Mouse (Mus musculus) liver, embryonic 14.5 days (tissue): ENCODE results near the gene Rab3il1. TPM values are rescaled to one million over a fixed set of nuclear protein-coding genes. Genes with fewer than 3 reads are reported as not detected.
A peak's percentile ranks its signal among the peaks of the same experiment; 100 is the strongest.

Experiments used
- ATAC-seq: fragments of 200-750 bp; cut with Nextera tagmentation; 2 replicates; pipeline ENCODE4 v1.8.0; 2017; ENCODE audit warnings: moderate number of reproducible peaks, mild to moderate bottlenecking, moderate library complexity; ENCODE audit not compliant: insufficient read depth
- DNase-seq, 3 experiments: peaks; one replicate each; pipeline ENCODE4 v3.0.0-alpha.2; 2012 to 2013; ENCODE audit warnings: low read depth in 3 of 3, low spot score in 3 of 3
- H3K27ac ChIP-seq: fragments of 300-500 bp; sonication (generic); 2 replicates; pipeline ENCODE4 v1.5.1; 2014; ENCODE audit warnings: moderate library complexity, mild to moderate bottlenecking, control low read depth, inconsistent platforms
- H3K27me3 ChIP-seq: fragments of 300-500 bp; sonication (generic); 2 replicates; pipeline ENCODE4 v1.6.1; 2014; ENCODE audit warnings: mild to moderate bottlenecking, low read length, moderate library complexity; ENCODE audit not compliant: control insufficient read depth, insufficient read depth
- H3K36me3 ChIP-seq: fragments of 300-500 bp; sonication (generic); replicated peaks from 2 replicates; pipeline ENCODE4 v1.6.1; 2014; ENCODE audit warnings: low read depth; ENCODE audit not compliant: control insufficient read depth, insufficient read depth
- H3K4me1 ChIP-seq, 2 experiments: fragments of 200-500 bp in 1 of 2; fragments of 300-500 bp in 1 of 2; sonication (generic) in 1 of 2; replicated peaks; 2 replicates each; pipeline ENCODE4 v1.6.1; 2012 to 2014; ENCODE audit warnings: antibody characterized with exemption in 1 of 2, inconsistent platforms in 1 of 2, low read length in 1 of 2; ENCODE audit not compliant: control insufficient read depth in 2 of 2, insufficient read depth in 2 of 2
- H3K4me2 ChIP-seq: fragments of 300-500 bp; sonication (generic); 2 replicates; pipeline ENCODE4 v1.6.1; 2014; ENCODE audit warnings: low read depth, mild to moderate bottlenecking, control low read depth, moderate library complexity
- H3K4me3 ChIP-seq, 2 experiments: fragments of 200-500 bp in 1 of 2; fragments of 300-500 bp in 1 of 2; sonication (generic) in 1 of 2; 2 replicates each; pipeline ENCODE4 v1.5.1; 2012 to 2014; ENCODE audit warnings: low read depth in 2 of 2, low read length in 2 of 2, mild to moderate bottlenecking in 2 of 2, control low read depth in 1 of 2, inconsistent platforms in 1 of 2, moderate library complexity in 1 of 2; ENCODE audit not compliant: insufficient read depth in 1 of 2
- H3K9ac ChIP-seq: fragments of 300-500 bp; sonication (generic); replicated peaks from 2 replicates; pipeline ENCODE4 v1.6.1; 2014; ENCODE audit warnings: mild to moderate bottlenecking, control low read depth, moderate library complexity
- H3K9me3 ChIP-seq: fragments of 300-500 bp; sonication (generic); 2 replicates; pipeline ENCODE4 v1.6.1; 2016; ENCODE audit warnings: low read length, mixed read lengths; ENCODE audit not compliant: control insufficient read depth
- CTCF ChIP-seq: IDR thresholded peaks from 2 replicates; pipeline ENCODE4 v1.5.1; 2016; ENCODE audit warnings: antibody characterized with exemption, low read depth, control low read depth
- EP300 ChIP-seq: IDR thresholded peaks from 2 replicates; pipeline ENCODE4 v1.6.1; 2016; ENCODE audit warnings: antibody characterized with exemption, low read depth
- WGBS: fragments of 180-500 bp; shearing (Covaris S2); extraction: QIAGEN DNeasy Blood & Tissue Kit; methylation state at CpG from one replicate; pipeline ENCODE4 v1.1.7; 2014; ENCODE audit not compliant: insufficient replicate concordance; 5-methylcytosine and 5-hydroxymethylcytosine counted together
- polyA plus RNA-seq, 2 experiments: library from polyadenylated mRNA; depleted of rRNA in 1 of 2; stranded (reverse) in 1 of 2; unstranded in 1 of 2; fragments of >200 nt; fragmentation: Nextera tagmentation in 1 of 2; extraction: Ambion mirVana in 1 of 2; gene quantifications; 2 replicates each; pipeline versions ENCODE4 v1.2.1 to v1.2.3; 2012 to 2014

The Rab3il1 gene
- polyA plus RNA-seq, 2 experiments: 122 to 240 TPM

DNA sequence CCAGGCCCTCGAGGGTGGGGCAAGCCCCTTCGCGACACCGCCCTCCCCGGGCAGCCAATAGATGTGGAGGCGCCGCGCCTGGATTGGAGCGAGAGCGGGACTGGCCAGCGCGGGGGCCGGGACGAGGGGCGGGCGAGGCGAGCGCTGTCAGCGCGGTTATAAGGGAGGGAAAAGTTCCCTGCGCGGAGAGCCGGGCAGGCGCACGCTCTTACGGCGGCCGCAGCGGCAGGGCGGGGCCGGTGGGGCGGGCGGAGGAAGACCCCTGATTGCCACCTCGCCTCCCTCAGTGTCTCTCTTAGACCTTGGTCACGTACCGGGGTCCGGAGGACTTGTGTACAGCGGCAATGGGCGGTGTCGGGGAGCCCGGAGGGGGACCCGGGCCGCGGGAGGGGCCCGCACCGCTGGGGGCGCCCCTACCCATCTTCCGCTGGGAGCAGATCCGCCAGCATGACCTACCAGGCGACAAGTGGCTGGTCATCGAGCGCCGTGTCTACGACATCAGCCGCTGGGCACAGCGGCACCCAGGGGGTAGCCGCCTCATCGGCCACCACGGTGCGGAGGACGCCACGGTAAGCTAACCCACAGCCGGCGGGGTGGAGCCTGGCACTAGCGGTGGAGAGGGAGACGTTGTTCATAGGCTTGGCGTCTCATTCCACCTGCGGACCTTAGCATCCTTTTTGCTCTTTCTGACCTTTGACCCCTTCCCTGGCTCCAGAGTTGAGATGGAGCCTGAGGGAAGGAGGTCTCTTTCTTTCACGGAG, 40.1 kb downstream of the Rab3il1 start, which contains the start of gene Fads3:
TSS of gene Fads3 (plus strand) at position 182 of the 761 bp plus-strand sequence.
- no peaks in the 10 kb centered on the region for H3K9me3 ChIP-seq
- peak within 1 kb of the TSS; percentile 59 for H3K9ac ChIP-seq
- peak within 1 kb of the TSS; percentile 87 for H3K4me2 ChIP-seq
- H3K36me3 ChIP-seq: peaks cover 17% of the 10 kb centered on the region
- under 1% methylated on average over 63 of the region's 69 CpGs for WGBS
- ATAC-seq: peak; percentile 77
- TF ChIP-seq EP300 (no peak), CTCF (no peak)
- DNase-seq: no peak
- H3K4me1 ChIP-seq: peaks cover 16 to 37% of the 10 kb centered on the region in 2 experiments
- H3K4me3 ChIP-seq: peak within 1 kb of the TSS; percentile 17 to 63
- no peak within 1 kb of the TSS for H3K27ac ChIP-seq
- H3K27me3 ChIP-seq: no peaks in the 10 kb centered on the region; the same call in 1 of the 2 replicates

DNA sequence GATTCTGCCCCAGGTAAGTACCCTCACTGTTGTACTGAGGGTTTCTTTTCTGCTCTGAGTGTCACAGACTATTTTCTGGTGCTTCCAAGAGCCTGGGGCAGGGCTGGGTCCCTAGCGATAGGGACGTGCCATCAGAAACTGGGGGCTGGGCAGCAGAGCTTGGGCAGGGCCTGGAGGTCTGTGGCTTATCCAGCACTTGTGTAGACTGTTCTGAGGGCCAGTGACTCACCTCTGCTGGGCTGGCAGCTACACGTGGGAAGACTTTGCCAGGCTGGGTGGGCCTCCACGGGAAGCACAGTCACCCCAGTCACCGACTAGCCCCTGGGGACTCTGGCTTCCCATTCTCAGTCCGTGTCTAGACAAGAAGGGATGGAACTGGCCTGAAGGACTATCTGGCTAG, 40.8 kb downstream of the Rab3il1 start:
- DNase-seq (no peak), ATAC-seq (no peak)
- Histone ChIP-seq H3K27me3 (no peaks in the 10 kb centered on the region; the same call in 1 of the 2 replicates), H3K4me2 (peak overlapping the region; percentile 87), H3K36me3 (peaks cover 12% of the 10 kb centered on the region), H3K4me1 (peaks cover 16 to 39% of the 10 kb centered on the region in 2 experiments), H3K4me3 (peak overlapping the region; percentile 17 to 63), H3K9ac (no peak overlapping the region), H3K27ac (no peak overlapping the region), H3K9me3 (no peaks in the 10 kb centered on the region)
- WGBS: 41% methylated on average over 6 of the region's 6 CpGs
- TF ChIP-seq CTCF (no peak), EP300 (no peak)

- Histone ChIP-seq H3K4me3 (no peak overlapping the region; a peak in 1 of 4 replicates), H3K36me3 (peaks cover 6% of the 10 kb centered on the region), H3K9ac (no peak overlapping the region), H3K27me3 (no peaks in the 10 kb centered on the region; the same call in 1 of the 2 replicates), H3K4me2 (peak overlapping the region; percentile 87), H3K27ac (no peak overlapping the region), H3K9me3 (no peaks in the 10 kb centered on the region), H3K4me1 (peaks cover 16 to 36% of the 10 kb centered on the region in 2 experiments)
- WGBS: 75% methylated on average over 4 of the region's 4 CpGs
- no peak for TF ChIP-seq CTCF
- no peak for TF ChIP-seq EP300
- DNase-seq (no peak), ATAC-seq (no peak)
Observed at GRCm38 (mm10) chr19:10042816-10043215, 41.3 kb downstream of the Rab3il1 start.

DNA sequence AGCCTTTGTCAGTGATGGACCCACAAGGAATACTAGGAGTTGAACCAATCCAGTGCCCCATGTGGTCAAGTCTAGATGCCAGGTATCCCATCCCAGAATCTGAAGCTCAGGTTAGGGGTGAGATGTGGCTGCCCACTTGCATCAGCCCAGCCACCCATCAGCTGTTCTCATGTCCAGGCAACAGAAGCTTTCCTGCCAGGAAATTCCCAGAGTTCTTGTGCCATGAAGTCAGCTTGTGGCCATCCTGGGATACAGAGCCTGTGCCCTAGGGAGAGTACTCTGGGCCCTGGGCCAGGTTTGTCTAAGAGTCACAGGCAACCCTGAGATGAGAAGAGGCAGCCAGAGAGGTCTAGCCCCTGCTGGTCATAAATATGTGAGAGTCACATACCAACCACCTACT, 42.2 kb downstream of the Rab3il1 start:
- H3K27ac ChIP-seq: no peak overlapping the region
- H3K4me3 ChIP-seq: no peak overlapping the region
- no peaks in the 10 kb centered on the region; the same call in 1 of the 2 replicates for H3K27me3 ChIP-seq
- H3K4me2 ChIP-seq: no peak overlapping the region
- no peaks in the 10 kb centered on the region for H3K9me3 ChIP-seq
- TF ChIP-seq EP300 (no peak), CTCF (peak; percentile 14; the same call in 1 of the 2 replicates)
- DNase-seq (no peak), ATAC-seq (no peak)
- peaks cover 16 to 36% of the 10 kb centered on the region in 2 experiments for H3K4me1 ChIP-seq
- H3K9ac ChIP-seq: no peak overlapping the region
- H3K36me3 ChIP-seq: peaks cover 3% of the 10 kb centered on the region; the same call in 1 of the 2 replicates

DNA sequence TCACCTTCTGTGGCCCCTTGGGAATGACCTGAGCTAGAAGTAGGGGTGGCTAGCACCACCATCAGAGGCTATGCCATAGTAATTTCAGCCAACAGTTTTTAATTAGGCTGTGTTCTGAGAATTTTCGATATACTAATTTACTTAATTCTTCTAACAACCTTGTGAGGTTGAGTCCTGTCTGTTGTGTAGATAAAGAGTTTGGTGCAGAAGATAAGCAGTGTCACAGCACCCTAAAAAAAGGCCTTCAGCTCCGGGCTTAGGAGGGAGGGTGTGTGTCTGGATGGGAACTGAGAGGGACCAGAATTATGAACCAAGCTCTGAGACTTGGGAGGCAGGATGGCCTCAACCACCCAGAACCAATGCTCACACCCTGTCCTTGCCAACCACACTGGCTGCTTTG, 44.2 kb downstream of the Rab3il1 start:
- H3K27me3 ChIP-seq: no peaks in the 10 kb centered on the region; the same call in 1 of the 2 replicates
- WGBS: 10% methylated on average over 2 of the region's 2 CpGs
- peaks cover 16 to 36% of the 10 kb centered on the region in 2 experiments for H3K4me1 ChIP-seq
- TF ChIP-seq EP300 (peak; percentile 51), CTCF (no peak)
- H3K9me3 ChIP-seq: no peaks in the 10 kb centered on the region
- H3K27ac ChIP-seq: no peak overlapping the region
- no peak overlapping the region for H3K4me3 ChIP-seq
- H3K9ac ChIP-seq: no peak overlapping the region
- DNase-seq (peak; percentile 31 to 48 (median 41)), ATAC-seq (no peak)
- peak overlapping the region; percentile 2; the same call in 1 of the 2 replicates for H3K4me2 ChIP-seq
- no peaks in the 10 kb centered on the region for H3K36me3 ChIP-seq
